Mouse (Mus musculus) midbrain, embryonic 10.5 days (tissue): Measurements from ENCODE around the gene Fmnl1. TPM values are rescaled to one million over a fixed set of nuclear protein-coding genes. Genes with fewer than 3 reads are reported as not detected.

Experiments
- DNase-seq: peaks from one replicate; pipeline ENCODE4 v3.0.0-alpha.2; 2017; ENCODE audit warnings: low spot score
- H3K27ac ChIP-seq: fragments of 300-500 bp; sonication (generic); replicated peaks from 2 replicates; pipeline ENCODE4 v1.5.1; 2016; ENCODE audit warnings: mild to moderate bottlenecking
- H3K27me3 ChIP-seq: fragments of 300-500 bp; sonication (generic); 2 replicates; pipeline ENCODE4 v1.6.1; 2016; ENCODE audit warnings: low read depth, mild to moderate bottlenecking; ENCODE audit not compliant: poor library complexity, severe bottlenecking
- H3K36me3 ChIP-seq: fragments of 300-500 bp; sonication (generic); 2 replicates; pipeline ENCODE4 v1.6.1; 2016; ENCODE audit warnings: mild to moderate bottlenecking, moderate library complexity
- H3K4me1 ChIP-seq: fragments of 300-500 bp; sonication (generic); 2 replicates; pipeline ENCODE4 v1.6.1; 2016
- H3K4me3 ChIP-seq: fragments of 300-500 bp; sonication (generic); 2 replicates; pipeline ENCODE4 v1.5.1; 2016; ENCODE audit warnings: mild to moderate bottlenecking, moderate library complexity
- H3K9me3 ChIP-seq: fragments of 300-500 bp; sonication (generic); replicated peaks from 2 replicates; pipeline ENCODE4 v1.6.1; 2016; ENCODE audit warnings: mild to moderate bottlenecking
- WGBS: fragments of 180-500 bp; shearing (Covaris S2); methylation state at CpG from one replicate; pipeline ENCODE4 v1.1.7; 2016; 5-methylcytosine and 5-hydroxymethylcytosine counted together
- polyA plus RNA-seq: library from polyadenylated mRNA; unstranded; fragments of >200 nt; fragmentation: Nextera tagmentation; extraction: Ambion mirVana; gene quantifications from 2 replicates; pipeline ENCODE4 v1.2.1, GENCODE M21; 2016

Fmnl1 gene
- polyA plus RNA-seq, 1 experiment from 2014 or later, result 1.1 TPM

- Histone ChIP-seq H3K9me3 (no peaks in the 10 kb centered on the region), H3K27ac (no peak overlapping the region), H3K4me3 (no peak overlapping the region), H3K4me1 (peaks cover 3% of the 10 kb centered on the region), H3K36me3 (no peaks in the 10 kb centered on the region), H3K27me3 (peaks cover 29% of the 10 kb centered on the region)
- no peak for DNase-seq
- WGBS, result 83% methylated on average over 15 of the region's 15 CpGs
These were observed 7.0 kb downstream of the Fmnl1 start for GRCm38 (mm10) chr11:103177815-103178485.

GRCm38 (mm10) chr11:103178748-103179147 lies 7.8 kb downstream of the Fmnl1 start:
- no peak for DNase-seq
- H3K27me3 ChIP-seq, result peaks cover 22% of the 10 kb centered on the region
- no peaks in the 10 kb centered on the region for H3K36me3 ChIP-seq
- 85% methylated on average over 8 of the region's 8 CpGs for WGBS
- H3K4me1 ChIP-seq, result peaks cover 3% of the 10 kb centered on the region
- H3K4me3 ChIP-seq, result no peak overlapping the region
- H3K27ac ChIP-seq, result no peak overlapping the region
- no peaks in the 10 kb centered on the region for H3K9me3 ChIP-seq

GRCm38 (mm10) chr11:103180426-103180825 lies 9.5 kb downstream of the Fmnl1 start:
- Histone ChIP-seq H3K27me3 (peaks cover 8% of the 10 kb centered on the region), H3K9me3 (no peaks in the 10 kb centered on the region), H3K4me1 (no peaks in the 10 kb centered on the region), H3K36me3 (no peaks in the 10 kb centered on the region), H3K27ac (no peak overlapping the region), H3K4me3 (no peak overlapping the region)
- DNase-seq, result no peak
- 81% methylated on average over 1 of the region's 1 CpGs for WGBS

- Histone ChIP-seq H3K9me3 (no peaks in the 10 kb centered on the region), H3K4me1 (no peaks in the 10 kb centered on the region), H3K27ac (no peak overlapping the region), H3K27me3 (peaks cover 8% of the 10 kb centered on the region), H3K4me3 (no peak overlapping the region), H3K36me3 (no peaks in the 10 kb centered on the region)
- no peak for DNase-seq
- WGBS, result 81% methylated on average over 9 of the region's 9 CpGs
These were observed 10.4 kb downstream of the Fmnl1 start for GRCm38 (mm10) chr11:103181349-103181748.

GRCm38 (mm10) chr11:103181911-103182310 lies 11.0 kb downstream of the Fmnl1 start:
- H3K4me1 ChIP-seq, result no peaks in the 10 kb centered on the region
- H3K9me3 ChIP-seq, result no peaks in the 10 kb centered on the region
- peaks cover 8% of the 10 kb centered on the region for H3K27me3 ChIP-seq
- WGBS, result 76% methylated on average over 3 of the region's 3 CpGs
- no peak overlapping the region for H3K27ac ChIP-seq
- DNase-seq, result no peak
- no peaks in the 10 kb centered on the region for H3K36me3 ChIP-seq
- no peak overlapping the region for H3K4me3 ChIP-seq

GRCm38 (mm10) chr11:103184891-103185290 lies 14.0 kb downstream of the Fmnl1 start:
- DNase-seq, result peak; percentile 42

GRCm38 (mm10) chr11:103192230-103192955 lies 21.5 kb downstream of the Fmnl1 start:
- peaks cover 14% of the 10 kb centered on the region for H3K4me1 ChIP-seq
- H3K9me3 ChIP-seq, result no peaks in the 10 kb centered on the region
- peak overlapping the region; percentile 43 for H3K4me3 ChIP-seq
- H3K36me3 ChIP-seq, result no peaks in the 10 kb centered on the region
- 14% methylated on average over 28 of the region's 28 CpGs for WGBS
- H3K27ac ChIP-seq, result no peak overlapping the region
- no peak for DNase-seq
- peaks cover 82% of the 10 kb centered on the region for H3K27me3 ChIP-seq

More at GRCm38 (mm10) chr11:103184891-103185290, 14.0 kb downstream of the Fmnl1 start:
- Histone ChIP-seq H3K9me3 (no peaks in the 10 kb centered on the region), H3K27me3 (peaks cover 10% of the 10 kb centered on the region), H3K27ac (no peak overlapping the region), H3K4me3 (no peak overlapping the region), H3K4me1 (no peaks in the 10 kb centered on the region), H3K36me3 (no peaks in the 10 kb centered on the region)
- WGBS, result 32% methylated on average over 2 of the region's 2 CpGs

GRCm38 (mm10) chr11:103192956-103193824 lies 22.3 kb downstream of the Fmnl1 start:
- peak; percentile 46 for DNase-seq
- Histone ChIP-seq H3K36me3 (no peaks in the 10 kb centered on the region), H3K9me3 (no peaks in the 10 kb centered on the region), H3K27me3 (peaks cover 90% of the 10 kb centered on the region), H3K27ac (no peak overlapping the region), H3K4me3 (peak overlapping the region; percentile 43), H3K4me1 (peaks cover 17% of the 10 kb centered on the region)
- WGBS, result 5% methylated on average over 43 of the region's 44 CpGs

GRCm38 (mm10) chr11:103193825-103194168 lies 22.9 kb downstream of the Fmnl1 start:
- Histone ChIP-seq H3K27ac (no peak overlapping the region), H3K27me3 (peaks cover 96% of the 10 kb centered on the region), H3K9me3 (no peaks in the 10 kb centered on the region), H3K4me3 (no peak overlapping the region), H3K4me1 (peaks cover 23% of the 10 kb centered on the region), H3K36me3 (no peaks in the 10 kb centered on the region)
- WGBS, result 32% methylated on average over 9 of the region's 9 CpGs
- no peak for DNase-seq

- Histone ChIP-seq H3K27me3 (peaks cover 100% of the 10 kb centered on the region), H3K9me3 (no peaks in the 10 kb centered on the region), H3K4me3 (no peak overlapping the region), H3K27ac (no peak overlapping the region), H3K4me1 (peaks cover 33% of the 10 kb centered on the region), H3K36me3 (no peaks in the 10 kb centered on the region)
- DNase-seq, result no peak
- 90% methylated on average over 18 of the region's 18 CpGs for WGBS
These were observed 24.3 kb downstream of the Fmnl1 start for GRCm38 (mm10) chr11:103195236-103195635.

- H3K4me1 ChIP-seq, result peaks cover 33% of the 10 kb centered on the region
- no peaks in the 10 kb centered on the region for H3K9me3 ChIP-seq
- no peak for DNase-seq
- no peak overlapping the region for H3K4me3 ChIP-seq
- H3K27me3 ChIP-seq, result peaks cover 100% of the 10 kb centered on the region
- no peak overlapping the region for H3K27ac ChIP-seq
- 91% methylated on average over 5 of the region's 5 CpGs for WGBS
- H3K36me3 ChIP-seq, result no peaks in the 10 kb centered on the region
These were observed 24.7 kb downstream of the Fmnl1 start for GRCm38 (mm10) chr11:103195656-103196055.

GRCm38 (mm10) chr11:103197340-103197739 lies 26.4 kb downstream of the Fmnl1 start:
- WGBS, result 89% methylated on average over 4 of the region's 4 CpGs

More at GRCm38 (mm10) chr11:103197340-103197739, 26.4 kb downstream of the Fmnl1 start:
- Histone ChIP-seq H3K9me3 (no peaks in the 10 kb centered on the region), H3K36me3 (no peaks in the 10 kb centered on the region), H3K27ac (no peak overlapping the region), H3K27me3 (peaks cover 100% of the 10 kb centered on the region), H3K4me1 (peaks cover 36% of the 10 kb centered on the region), H3K4me3 (no peak overlapping the region)
- DNase-seq, result no peak
